Mouse (Mus musculus) spleen, postnatal 36 days (tissue): Measurements from ENCODE around the gene Lancl1.

ENCODE experiments used
- DNase-seq, 2 experiments: peaks; one replicate each; pipeline ENCODE4 v3.0.0; 2022; ENCODE audit warnings: low spot score in 2 of 2, mixed read lengths in 1 of 2

The Lancl1 gene

GRCm38 (mm10) chr1:67038246-67038987, at the start of gene Lancl1:
Lancl1 (minus strand) TSS chr1:67038872.
- DNase-seq: peak; percentile 83 to 85

- DNase-seq: no peak
These were observed 40.5 kb upstream of the Lancl1 start for GRCm38 (mm10) chr1:67079146-67079545.

- DNase-seq: no peak
These were observed 40.0 kb upstream of the Lancl1 start for GRCm38 (mm10) chr1:67078666-67079065.

- DNase-seq: no peak
These were observed 39.1 kb upstream of the Lancl1 start for GRCm38 (mm10) chr1:67077739-67078138.

GRCm38 (mm10) chr1:67067561-67067960, 28.9 kb upstream of the Lancl1 start:
- no peak for DNase-seq

- no peak for DNase-seq
These were observed 26.9 kb upstream of the Lancl1 start for GRCm38 (mm10) chr1:67065347-67066270.

- peak; percentile 8 to 18 for DNase-seq
These were observed 22.9 kb upstream of the Lancl1 start for GRCm38 (mm10) chr1:67061456-67062085.

GRCm38 (mm10) chr1:67055816-67056215, 17.1 kb upstream of the Lancl1 start:
- DNase-seq: no peak

- DNase-seq: no peak
These were observed 14.0 kb upstream of the Lancl1 start for GRCm38 (mm10) chr1:67052721-67053120.

- DNase-seq: no peak
These were observed 10.9 kb upstream of the Lancl1 start for GRCm38 (mm10) chr1:67049600-67049999.

- DNase-seq: no peak
These were observed 10.0 kb upstream of the Lancl1 start for GRCm38 (mm10) chr1:67048696-67049095.

- no peak for DNase-seq
These were observed 6.4 kb upstream of the Lancl1 start for GRCm38 (mm10) chr1:67045100-67045499.

- DNase-seq: no peak
These were observed 3.9 kb upstream of the Lancl1 start for GRCm38 (mm10) chr1:67042583-67042982.

GRCm38 (mm10) chr1:67039083-67039482, 411 bp upstream of the Lancl1 start:
- DNase-seq: no peak

- DNase-seq: no peak
These were observed 1.5 kb downstream of the Lancl1 start for GRCm38 (mm10) chr1:67037198-67037597.

GRCm38 (mm10) chr1:67033278-67033677, 5.4 kb downstream of the Lancl1 start:
- DNase-seq: no peak

GRCm38 (mm10) chr1:67026927-67027511, 11.7 kb downstream of the Lancl1 start:
- DNase-seq: no peak

GRCm38 (mm10) chr1:67026142-67026541, 12.5 kb downstream of the Lancl1 start:
- DNase-seq: no peak

GRCm38 (mm10) chr1:67022767-67023166, 15.9 kb downstream of the Lancl1 start:
- no peak for DNase-seq

- DNase-seq: no peak
These were observed 16.6 kb downstream of the Lancl1 start for GRCm38 (mm10) chr1:67022051-67022450.

- DNase-seq: no peak
These were observed 18.0 kb downstream of the Lancl1 start for GRCm38 (mm10) chr1:67020637-67021161.
